Mouse (Mus musculus) lung, postnatal 0 days (tissue): ENCODE results near the gene Zcchc4.

ENCODE experiments used
- CTCF ChIP-seq: IDR thresholded peaks from 2 replicates; pipeline ENCODE4 v1.5.1; 2016; ENCODE audit warnings: antibody characterized with exemption, mild to moderate bottlenecking
- EP300 ChIP-seq: IDR thresholded peaks from 2 replicates; pipeline ENCODE4 v1.6.1; 2016; ENCODE audit warnings: antibody characterized with exemption, mild to moderate bottlenecking, control low read depth

- TF ChIP-seq EP300, result no peak
- TF ChIP-seq CTCF, result no peak
Observed at GRCm38 (mm10) chr5:52736046-52736445, 39.2 kb upstream of the Zcchc4 start.
